Comparison of ENCODE assay signal across 8 mouse cellular contexts in genomic region chr2:174672506-174673190, GRCm38 (mm10). TPM values are rescaled to one million over a fixed set of nuclear protein-coding genes. Genes with fewer than 3 reads are reported as not detected.
DNase-seq lines count a peak whose midpoint lies in the region; ATAC-seq lines count a peak whose summit lies in the region.

No protein-coding gene starts in this region.

- H3K9me3 ChIP-seq in erythroblast, embryonic 14.5 days (ENCODE audit: control insufficient read depth, low read length) = no peaks in the 10 kb centered on the region

- no peaks in the 10 kb centered on the region for H3K36me3 ChIP-seq in erythroblast, embryonic 14.5 days (ENCODE audit: control insufficient read depth)

- peak; percentile 26 for ATAC-seq in CD4-positive, CD25-positive, alpha-beta regulatory T cell, adult 4 months
- peak; percentile 61 for ATAC-seq in megakaryocyte progenitor cell, adult 5-6 weeks (replicated peaks; ENCODE audit: poor library complexity)

- peaks cover 8% of the 10 kb centered on the region for H3K4me1 ChIP-seq in erythroblast, embryonic 14.5 days (ENCODE audit: control insufficient read depth)

- DNase-seq in adipocyte (ENCODE audit: low spot score) = peak; percentile 4
- peak; percentile 28 to 45 for DNase-seq in heart, postnatal 36 days
- DNase-seq in kidney, postnatal 4 days = peak; percentile 15 to 32
- DNase-seq in spleen, postnatal 14 days (ENCODE audit: low spot score in 2 of 2) = peak; percentile 14 to 31
- no peak for DNase-seq in left cerebral cortex, adult 8-10 months (ENCODE audit: low spot score in 2 of 2)

- H3K27me3 ChIP-seq in erythroblast, embryonic 14.5 days (ENCODE audit: control insufficient read depth) = peaks cover 30% of the 10 kb centered on the region

- peak overlapping the region; percentile 7 for H3K4me3 ChIP-seq in erythroblast, embryonic 14.5 days (replicated peaks)

- intact Hi-C loops in heart, postnatal 36 days (cut with DNase I) = loop anchor here (2.0 to 10.0 kb wide), 4 partner anchors 36 to 1088 kb away; partner anchors contain the start of gene Nelfcd

RNA-seq across cellular contexts. Expression of gene Zfp831, which starts 29.3 kb away (rescaled TPM):
- polyA plus RNA-seq in CD4-positive, CD25-positive, alpha-beta regulatory T cell, adult 4 months (2017; shearing (Covaris generic)) = 1 to 10 TPM; 9.2 to 9.6 TPM
- not detected in 2 replicates for polyA plus RNA-seq in erythroblast, embryonic 14.5 days (2012)
- total RNA-seq in heart, postnatal 36 days (2021) = under 1 TPM; 0.08 TPM
- total RNA-seq in megakaryocyte progenitor cell, adult 5-6 weeks (2015) = 0.76 and 1.5 TPM in 2 replicates
- total RNA-seq in megakaryocyte progenitor cell, adult 5-6 weeks (2017) = 0.67 and 1.1 TPM in 2 replicates
- 10 to 100 TPM; 13.3 to 17.1 (median 15.1) TPM for total RNA-seq in left cerebral cortex, adult 8-10 months (2022)

Comparison
In these comparisons a context has a peak if more than half of its experiments do, and no peak if none do; other contexts are left out.
1. DNase-seq: peak in adipocyte (single experiment), heart, postnatal 36 days (2 of 2), kidney, postnatal 4 days (2 of 2) and spleen, postnatal 14 days (2 of 2); none in left cerebral cortex, adult 8-10 months (0 of 2).
2. RNA of gene Zfp831, which starts 29.3 kb away (total RNA-seq): 13.3 to 17.1 TPM in left cerebral cortex, adult 8-10 months; 0.67 to 1.5 TPM in megakaryocyte progenitor cell, adult 5-6 weeks and 0.08 TPM in heart, postnatal 36 days; every median in the first group is over 4 times any median in the second.